Mouse (Mus musculus): Measurements from ENCODE around the gene Mroh2a.

- TF ChIP-seq CTCF (IDR thresholded peaks at IDR 0.05; ENCODE audit: low read depth, low read length) (no peak), POLR2A (IDR thresholded peaks at IDR 0.05; ENCODE audit: extremely low read depth, insufficient read depth, low read length) (no peak)
Observed at GRCm38 (mm10) chr1:88264869-88265240, 38.1 kb downstream of the Mroh2a start.

Measured in liver, adult 2 months (tissue).